Mouse (Mus musculus): ENCODE measurements at regions not wholly inside any gene's neighbourhood (a gene's known extent, or its start where the extent isn't known, plus 50 kb on each side); places are given as distances from the start of the nearest gene placed in this dataset.

DNA sequence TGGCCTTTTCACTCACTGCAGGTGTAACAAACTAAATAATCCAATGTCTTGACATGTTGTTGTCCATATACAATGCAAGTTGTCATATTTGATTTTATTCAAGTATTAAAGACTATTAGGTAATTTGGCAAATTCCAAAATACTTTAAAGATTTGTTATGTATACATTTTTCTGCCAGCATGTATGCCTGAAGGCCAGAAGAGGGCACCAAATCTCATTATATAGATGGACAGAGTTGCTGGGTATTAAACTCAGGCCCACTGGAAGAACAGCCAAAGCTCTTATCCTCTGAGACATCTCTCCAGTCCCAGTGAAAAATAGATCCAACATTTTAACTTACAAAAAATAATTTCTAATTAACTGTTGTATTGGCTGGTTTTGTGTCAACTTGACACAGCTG, 80.5 kb upstream of the Cenpq start:
- DNase-seq (ENCODE audit: low read depth, low spot score): peak; percentile 17

All from 3T3-L1 (cell line).